Mouse (Mus musculus): ENCODE measurements around the gene Igf1r.

- TF ChIP-seq CTCF (IDR thresholded peaks at IDR 0.05; ENCODE audit: insufficient read depth, low read length) (no peak), POLR2A (IDR thresholded peaks at IDR 0.05; ENCODE audit: borderline replicate concordance, extremely low read depth, low read depth, low read length) (no peak)
These were observed 325.3 kb downstream of the Igf1r start for GRCm38 (mm10) chr7:68277897-68278270.

Measured in lung, adult 2 months (tissue).